Mouse (Mus musculus) midbrain, embryonic 10.5 days (tissue): ENCODE results near the gene Vill. TPM values are rescaled to one million over a fixed set of nuclear protein-coding genes. Genes with fewer than 3 reads are reported as not detected.

Source experiments
- DNase-seq: peaks from one replicate; pipeline ENCODE4 v3.0.0-alpha.2; 2017; ENCODE audit warnings: low spot score
- H3K27ac ChIP-seq: fragments of 300-500 bp; sonication (generic); replicated peaks from 2 replicates; pipeline ENCODE4 v1.5.1; 2016; ENCODE audit warnings: mild to moderate bottlenecking
- H3K27me3 ChIP-seq: fragments of 300-500 bp; sonication (generic); 2 replicates; pipeline ENCODE4 v1.6.1; 2016; ENCODE audit warnings: low read depth, mild to moderate bottlenecking; ENCODE audit not compliant: poor library complexity, severe bottlenecking
- H3K36me3 ChIP-seq: fragments of 300-500 bp; sonication (generic); 2 replicates; pipeline ENCODE4 v1.6.1; 2016; ENCODE audit warnings: mild to moderate bottlenecking, moderate library complexity
- H3K4me1 ChIP-seq: fragments of 300-500 bp; sonication (generic); 2 replicates; pipeline ENCODE4 v1.6.1; 2016
- H3K4me3 ChIP-seq: fragments of 300-500 bp; sonication (generic); 2 replicates; pipeline ENCODE4 v1.5.1; 2016; ENCODE audit warnings: mild to moderate bottlenecking, moderate library complexity
- H3K9me3 ChIP-seq: fragments of 300-500 bp; sonication (generic); replicated peaks from 2 replicates; pipeline ENCODE4 v1.6.1; 2016; ENCODE audit warnings: mild to moderate bottlenecking
- whole genome bisulfite sequencing: fragments of 180-500 bp; shearing (Covaris S2); methylation state at CpG from one replicate; pipeline ENCODE4 v1.1.7; 2016; 5-methylcytosine and 5-hydroxymethylcytosine counted together
- polyA plus RNA-seq: library from polyadenylated mRNA; unstranded; fragments of >200 nt; fragmentation: Nextera tagmentation; extraction: Ambion mirVana; gene quantifications from 2 replicates; pipeline ENCODE4 v1.2.1, GENCODE M21; 2016

Vill gene
- polyA plus RNA-seq, 1 experiment from 2014 or later: 10.5 TPM

- Histone ChIP-seq H3K9me3 (no peaks in the 10 kb centered on the region), H3K4me3 (no peak overlapping the region), H3K27me3 (no peaks in the 10 kb centered on the region), H3K36me3 (peaks cover 54% of the 10 kb centered on the region), H3K27ac (no peak overlapping the region), H3K4me1 (0 out of 2 replicates have a peak, but pooled peaks cover 4% of the 10 kb centered on the region)
- WGBS: 82% methylated on average over 9 of the region's 9 CpGs
- no peak for DNase-seq
Observed at GRCm38 (mm10) chr9:119071786-119072185, 19.2 kb downstream of the Vill start.

- WGBS: 91% methylated on average over 15 of the region's 15 CpGs
- Histone ChIP-seq H3K9me3 (no peaks in the 10 kb centered on the region), H3K4me3 (no peak overlapping the region), H3K4me1 (no peaks in the 10 kb centered on the region), H3K36me3 (peaks cover 62% of the 10 kb centered on the region), H3K27me3 (no peaks in the 10 kb centered on the region), H3K27ac (no peak overlapping the region; the same call in 1 of the 2 replicates)
- DNase-seq: no peak
Observed at GRCm38 (mm10) chr9:119073184-119073895, 20.8 kb downstream of the Vill start.

GRCm38 (mm10) chr9:119075685-119076084 lies 23.1 kb downstream of the Vill start:
- H3K36me3 ChIP-seq: peaks cover 76% of the 10 kb centered on the region
- no peak overlapping the region for H3K4me3 ChIP-seq

GRCm38 (mm10) chr9:119080040-119080675 lies 27.6 kb downstream of the Vill start:
- Histone ChIP-seq H3K27ac (no peak overlapping the region), H3K9me3 (no peaks in the 10 kb centered on the region), H3K4me1 (peaks cover 27% of the 10 kb centered on the region), H3K36me3 (peaks cover 36% of the 10 kb centered on the region), H3K27me3 (no peaks in the 10 kb centered on the region), H3K4me3 (no peak overlapping the region)
- WGBS: 86% methylated on average over 5 of the region's 5 CpGs
- DNase-seq: no peak

More at GRCm38 (mm10) chr9:119075685-119076084, 23.1 kb downstream of the Vill start:
- Histone ChIP-seq H3K27ac (no peak overlapping the region), H3K27me3 (no peaks in the 10 kb centered on the region), H3K4me1 (no peaks in the 10 kb centered on the region), H3K9me3 (no peaks in the 10 kb centered on the region)
- WGBS: 83% methylated on average over 16 of the region's 16 CpGs
- no peak for DNase-seq

GRCm38 (mm10) chr9:119082039-119082438 lies 29.5 kb downstream of the Vill start:
- WGBS: 6% methylated on average over 8 of the region's 8 CpGs
- Histone ChIP-seq H3K9me3 (no peaks in the 10 kb centered on the region), H3K4me1 (peaks cover 44% of the 10 kb centered on the region), H3K27ac (peak overlapping the region; percentile 77), H3K27me3 (peaks cover 9% of the 10 kb centered on the region), H3K36me3 (peaks cover 21% of the 10 kb centered on the region), H3K4me3 (no peak overlapping the region)
- DNase-seq: peak; percentile 67

GRCm38 (mm10) chr9:119082656-119083430 lies 30.3 kb downstream of the Vill start:
- peaks cover 17% of the 10 kb centered on the region for H3K27me3 ChIP-seq
- WGBS: 63% methylated on average over 7 of the region's 7 CpGs
- peak overlapping the region; percentile 77 for H3K27ac ChIP-seq
- H3K9me3 ChIP-seq: no peaks in the 10 kb centered on the region
- peaks cover 19% of the 10 kb centered on the region for H3K36me3 ChIP-seq
- DNase-seq: no peak
- H3K4me1 ChIP-seq: peaks cover 52% of the 10 kb centered on the region
- no peak overlapping the region for H3K4me3 ChIP-seq

- H3K27me3 ChIP-seq: peaks cover 26% of the 10 kb centered on the region
- H3K36me3 ChIP-seq: peaks cover 8% of the 10 kb centered on the region
- peaks cover 62% of the 10 kb centered on the region for H3K4me1 ChIP-seq
- no peak overlapping the region for H3K4me3 ChIP-seq
- H3K9me3 ChIP-seq: no peaks in the 10 kb centered on the region
- no peak for DNase-seq
- H3K27ac ChIP-seq: 0 out of 2 replicates have a peak overlapping the region, but pooled peaks have one; percentile 9
- 79% methylated on average over 10 of the region's 10 CpGs for WGBS
Observed at GRCm38 (mm10) chr9:119083966-119084365, 31.4 kb downstream of the Vill start.

GRCm38 (mm10) chr9:119086451-119086850 lies 33.9 kb downstream of the Vill start:
- DNase-seq: no peak
- H3K27me3 ChIP-seq: peaks cover 47% of the 10 kb centered on the region
- no peaks in the 10 kb centered on the region for H3K36me3 ChIP-seq
- H3K9me3 ChIP-seq: no peaks in the 10 kb centered on the region
- H3K27ac ChIP-seq: peak overlapping the region; percentile 33; the same call in 1 of the 2 replicates
- H3K4me1 ChIP-seq: peaks cover 67% of the 10 kb centered on the region
- WGBS: 40% methylated on average over 1 of the region's 1 CpGs
- no peak overlapping the region for H3K4me3 ChIP-seq

- Histone ChIP-seq H3K4me3 (no peak overlapping the region), H3K27ac (no peak overlapping the region), H3K4me1 (peaks cover 67% of the 10 kb centered on the region), H3K27me3 (peaks cover 55% of the 10 kb centered on the region), H3K9me3 (no peaks in the 10 kb centered on the region), H3K36me3 (no peaks in the 10 kb centered on the region)
- 92% methylated on average over 5 of the region's 5 CpGs for WGBS
- no peak for DNase-seq
Observed at GRCm38 (mm10) chr9:119087309-119087708, 34.7 kb downstream of the Vill start.

- Histone ChIP-seq H3K4me1 (peaks cover 67% of the 10 kb centered on the region), H3K27me3 (peaks cover 65% of the 10 kb centered on the region), H3K9me3 (no peaks in the 10 kb centered on the region), H3K36me3 (no peaks in the 10 kb centered on the region), H3K4me3 (peak overlapping the region; percentile 51), H3K27ac (peak overlapping the region; percentile 55)
- WGBS: 1% methylated on average over 24 of the region's 24 CpGs
- DNase-seq: peak; percentile 86
Observed at GRCm38 (mm10) chr9:119088148-119088801, 35.7 kb downstream of the Vill start.

- Histone ChIP-seq H3K4me3 (no peak overlapping the region), H3K27me3 (peaks cover 76% of the 10 kb centered on the region), H3K27ac (no peak overlapping the region), H3K4me1 (peaks cover 77% of the 10 kb centered on the region), H3K9me3 (no peaks in the 10 kb centered on the region), H3K36me3 (no peaks in the 10 kb centered on the region)
- no peak for DNase-seq
- 82% methylated on average over 7 of the region's 7 CpGs for WGBS
Observed at GRCm38 (mm10) chr9:119089437-119089836, 36.9 kb downstream of the Vill start.

- no peak overlapping the region for H3K27ac ChIP-seq
- H3K4me3 ChIP-seq: no peak overlapping the region
- H3K9me3 ChIP-seq: no peaks in the 10 kb centered on the region
- peaks cover 87% of the 10 kb centered on the region for H3K27me3 ChIP-seq
- no peaks in the 10 kb centered on the region for H3K36me3 ChIP-seq
- peaks cover 78% of the 10 kb centered on the region for H3K4me1 ChIP-seq
- no peak for DNase-seq
- 92% methylated on average over 5 of the region's 5 CpGs for WGBS
Observed at GRCm38 (mm10) chr9:119090462-119090861, 37.9 kb downstream of the Vill start.
